Mouse (Mus musculus): ENCODE data around the gene Tex29. TPM values are rescaled to one million over a fixed set of nuclear protein-coding genes. Genes with fewer than 3 reads are reported as not detected.

The Tex29 gene
- polyA plus RNA-seq, 1 experiment: not detected

DNA sequence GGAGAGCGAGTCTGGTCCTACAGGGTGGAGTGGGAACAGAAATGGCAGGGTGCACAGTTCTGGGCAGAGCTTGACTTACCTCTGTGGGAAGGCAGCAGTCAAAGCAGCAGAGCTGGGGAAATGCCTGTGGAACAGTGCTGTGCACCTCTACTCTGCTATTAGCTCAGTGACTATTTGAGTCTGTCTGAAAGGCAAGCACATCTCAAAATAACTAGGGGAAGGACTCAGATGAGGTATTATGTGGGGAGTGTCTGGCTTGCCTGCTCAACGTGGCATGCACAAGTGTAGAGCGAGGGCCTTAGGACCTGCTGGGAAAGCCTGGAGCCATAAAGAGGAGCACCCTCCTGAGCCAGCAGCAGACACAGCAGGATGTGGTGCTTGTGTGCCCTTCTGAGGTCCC lies 32.9 kb upstream of the Tex29 start:
- H3ac ChIP-seq (ENCODE audit: control insufficient read depth, insufficient read length): no peak overlapping the region
- peaks cover 25% of the 10 kb centered on the region for H3K36me3 ChIP-seq (ENCODE audit: control insufficient read depth, insufficient read depth)
- no peak for TF ChIP-seq MYOD1 (IDR thresholded peaks at IDR 0.05; ENCODE audit: control insufficient read depth in 1 of 3, insufficient read length in 2 of 3, low read depth in 2 of 3)
- TF ChIP-seq MAX (IDR thresholded peaks at IDR 0.05; ENCODE audit: low read depth): no peak
- TF ChIP-seq CEBPB (IDR thresholded peaks at IDR 0.05; ENCODE audit: insufficient read depth, poor library complexity, severe bottlenecking): no peak
- no peak for TF ChIP-seq POLR2AphosphoS2 (IDR thresholded peaks at IDR 0.05; ENCODE audit: insufficient read length, low read depth)
- no peak for TF ChIP-seq SRF (IDR thresholded peaks at IDR 0.05; ENCODE audit: control insufficient read depth, insufficient read length, low read depth)
- no peak for TF ChIP-seq TCF3 (IDR thresholded peaks at IDR 0.05; ENCODE audit: insufficient read length, low read depth)
- no peak for TF ChIP-seq USF1 (IDR thresholded peaks at IDR 0.05; ENCODE audit: low read depth)
- TF ChIP-seq POLR2A (IDR thresholded peaks at IDR 0.05; ENCODE audit: insufficient read length, low read depth): no peak
- no peak for TF ChIP-seq MYOG (IDR thresholded peaks at IDR 0.05; ENCODE audit: control insufficient read depth in 1 of 3, insufficient read depth in 1 of 3, insufficient read length in 2 of 3, low read depth in 2 of 3)
- no peak for TF ChIP-seq REST (IDR thresholded peaks at IDR 0.05; ENCODE audit: insufficient read depth, insufficient read length)
- no peak for TF ChIP-seq TCF12 (IDR thresholded peaks at IDR 0.05; ENCODE audit: insufficient read depth, poor library complexity, severe bottlenecking)
- no peak for TF ChIP-seq E2F4 (IDR thresholded peaks at IDR 0.05; ENCODE audit: insufficient read depth)
- no peak overlapping the region for H3K4me2 ChIP-seq (ENCODE audit: low read depth)
- no peaks in the 10 kb centered on the region for H3K27me3 ChIP-seq (ENCODE audit: control insufficient read depth, insufficient read depth, insufficient read length)
- H3K79me2 ChIP-seq (ENCODE audit: control insufficient read depth, insufficient read depth): no peaks in the 10 kb centered on the region
- H3K4me3 ChIP-seq: no peak overlapping the region

DNA sequence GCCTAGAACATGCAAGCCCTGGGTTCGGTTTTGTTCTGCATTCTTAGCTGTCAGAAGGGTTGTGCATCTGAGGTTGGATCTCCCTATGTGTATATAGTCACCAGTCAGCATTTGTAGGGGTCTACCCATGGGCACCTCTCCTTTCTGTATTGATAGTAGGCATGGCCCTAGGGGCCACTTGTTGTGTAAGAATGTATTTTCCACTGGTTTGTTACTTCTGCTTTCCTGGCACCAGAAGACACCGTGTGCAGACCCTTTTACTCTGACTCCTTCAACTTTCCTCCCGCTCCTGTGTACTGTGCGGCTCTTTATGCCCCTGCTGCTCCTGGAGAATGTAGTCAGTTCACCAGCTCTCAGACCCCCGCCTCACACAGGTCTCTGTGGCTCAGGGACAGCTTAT lies 32.2 kb upstream of the Tex29 start:
- Histone ChIP-seq H3K4me3 (no peak overlapping the region), H3ac (ENCODE audit: control insufficient read depth, insufficient read length) (no peak overlapping the region), H3K79me2 (ENCODE audit: control insufficient read depth, insufficient read depth) (no peaks in the 10 kb centered on the region), H3K4me2 (ENCODE audit: low read depth) (no peak overlapping the region), H3K27me3 (ENCODE audit: control insufficient read depth, insufficient read depth, insufficient read length) (no peaks in the 10 kb centered on the region), H3K36me3 (ENCODE audit: control insufficient read depth, insufficient read depth) (peaks cover 30% of the 10 kb centered on the region)
- TF ChIP-seq TCF3 (IDR thresholded peaks at IDR 0.05; ENCODE audit: insufficient read length, low read depth) (no peak), SRF (IDR thresholded peaks at IDR 0.05; ENCODE audit: control insufficient read depth, insufficient read length, low read depth) (no peak), MAX (IDR thresholded peaks at IDR 0.05; ENCODE audit: low read depth) (no peak), MYOG (IDR thresholded peaks at IDR 0.05; ENCODE audit: control insufficient read depth in 1 of 3, insufficient read depth in 1 of 3, insufficient read length in 2 of 3, low read depth in 2 of 3) (no peak), MYOD1 (IDR thresholded peaks at IDR 0.05; ENCODE audit: control insufficient read depth in 1 of 3, insufficient read length in 2 of 3, low read depth in 2 of 3) (no peak), TCF12 (IDR thresholded peaks at IDR 0.05; ENCODE audit: insufficient read depth, poor library complexity, severe bottlenecking) (no peak), REST (IDR thresholded peaks at IDR 0.05; ENCODE audit: insufficient read depth, insufficient read length) (no peak), USF1 (IDR thresholded peaks at IDR 0.05; ENCODE audit: low read depth) (no peak), POLR2AphosphoS2 (IDR thresholded peaks at IDR 0.05; ENCODE audit: insufficient read length, low read depth) (no peak), POLR2A (IDR thresholded peaks at IDR 0.05; ENCODE audit: insufficient read length, low read depth) (no peak), CEBPB (IDR thresholded peaks at IDR 0.05; ENCODE audit: insufficient read depth, poor library complexity, severe bottlenecking) (no peak), E2F4 (IDR thresholded peaks at IDR 0.05; ENCODE audit: insufficient read depth) (no peak)

DNA sequence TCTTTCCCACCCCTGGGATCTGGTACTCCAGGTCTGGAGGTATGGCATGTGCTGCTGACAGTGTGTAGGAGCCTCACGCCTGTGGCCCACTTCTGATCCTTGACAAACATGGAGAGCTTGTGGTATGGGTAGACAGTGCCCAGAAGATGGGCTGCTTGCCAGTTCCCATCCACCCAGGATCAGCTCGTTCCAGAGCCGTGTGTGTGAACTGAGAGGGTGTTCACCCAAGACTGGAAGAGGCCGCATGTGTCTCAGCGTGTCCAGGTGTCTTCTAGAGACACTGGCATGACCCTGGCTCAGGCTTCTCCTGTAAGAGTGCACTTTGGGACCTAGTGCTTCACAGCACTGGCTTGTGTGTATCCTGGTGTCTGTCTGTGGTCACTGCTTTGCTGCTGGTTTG lies 29.8 kb upstream of the Tex29 start:
- no peak for TF ChIP-seq POLR2AphosphoS2 (IDR thresholded peaks at IDR 0.05; ENCODE audit: insufficient read length, low read depth)
- no peak for TF ChIP-seq MYOD1 (IDR thresholded peaks at IDR 0.05; ENCODE audit: control insufficient read depth in 1 of 3, insufficient read length in 2 of 3, low read depth in 2 of 3)
- no peak for TF ChIP-seq SRF (IDR thresholded peaks at IDR 0.05; ENCODE audit: control insufficient read depth, insufficient read length, low read depth)
- TF ChIP-seq MYOG (IDR thresholded peaks at IDR 0.05; ENCODE audit: control insufficient read depth in 1 of 3, insufficient read depth in 1 of 3, insufficient read length in 2 of 3, low read depth in 2 of 3): no peak
- no peak for TF ChIP-seq E2F4 (IDR thresholded peaks at IDR 0.05; ENCODE audit: insufficient read depth)
- no peak for TF ChIP-seq REST (IDR thresholded peaks at IDR 0.05; ENCODE audit: insufficient read depth, insufficient read length)
- TF ChIP-seq POLR2A (IDR thresholded peaks at IDR 0.05; ENCODE audit: insufficient read length, low read depth): no peak
- no peak for TF ChIP-seq USF1 (IDR thresholded peaks at IDR 0.05; ENCODE audit: low read depth)
- no peak for TF ChIP-seq CEBPB (IDR thresholded peaks at IDR 0.05; ENCODE audit: insufficient read depth, poor library complexity, severe bottlenecking)
- H3ac ChIP-seq (ENCODE audit: control insufficient read depth, insufficient read length): no peak overlapping the region
- peaks cover 30% of the 10 kb centered on the region for H3K36me3 ChIP-seq (ENCODE audit: control insufficient read depth, insufficient read depth)
- no peak overlapping the region for H3K4me2 ChIP-seq (ENCODE audit: low read depth)
- no peak overlapping the region for H3K4me3 ChIP-seq
- no peaks in the 10 kb centered on the region for H3K27me3 ChIP-seq (ENCODE audit: control insufficient read depth, insufficient read depth, insufficient read length)
- H3K79me2 ChIP-seq (ENCODE audit: control insufficient read depth, insufficient read depth): no peaks in the 10 kb centered on the region

DNA sequence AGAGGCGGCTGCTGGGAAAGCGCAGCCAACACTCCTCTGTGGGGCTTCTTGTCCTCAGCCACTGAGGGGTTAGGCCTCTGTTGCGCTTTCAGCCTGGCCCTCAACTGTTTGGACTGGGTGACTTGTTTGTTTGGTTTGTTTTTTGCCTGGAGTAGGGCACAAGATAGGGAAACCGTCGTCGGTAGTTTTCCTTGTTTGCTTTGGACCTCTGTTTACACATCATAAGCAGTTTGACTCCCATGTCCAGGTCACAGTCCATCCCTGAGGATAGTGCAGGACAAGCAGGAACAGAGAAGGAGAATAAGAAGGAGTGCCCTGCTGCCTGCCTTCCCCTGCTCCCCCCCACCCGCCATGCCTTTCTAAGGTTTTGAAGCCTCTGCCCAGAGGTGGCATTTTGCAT lies 26.5 kb upstream of the Tex29 start:
- no peak overlapping the region for H3ac ChIP-seq (ENCODE audit: control insufficient read depth, insufficient read length)
- TF ChIP-seq TCF12 (IDR thresholded peaks at IDR 0.05; ENCODE audit: insufficient read depth, poor library complexity, severe bottlenecking) (no peak), TCF3 (IDR thresholded peaks at IDR 0.05; ENCODE audit: insufficient read length, low read depth) (no peak), USF1 (IDR thresholded peaks at IDR 0.05; ENCODE audit: low read depth) (no peak), REST (IDR thresholded peaks at IDR 0.05; ENCODE audit: insufficient read depth, insufficient read length) (no peak), MYOG (IDR thresholded peaks at IDR 0.05; ENCODE audit: control insufficient read depth in 1 of 3, insufficient read depth in 1 of 3, insufficient read length in 2 of 3, low read depth in 2 of 3) (no peak), MAX (IDR thresholded peaks at IDR 0.05; ENCODE audit: low read depth) (no peak), POLR2AphosphoS2 (IDR thresholded peaks at IDR 0.05; ENCODE audit: insufficient read length, low read depth) (no peak), CEBPB (IDR thresholded peaks at IDR 0.05; ENCODE audit: insufficient read depth, poor library complexity, severe bottlenecking) (no peak), POLR2A (IDR thresholded peaks at IDR 0.05; ENCODE audit: insufficient read length, low read depth) (no peak), MYOD1 (IDR thresholded peaks at IDR 0.05; ENCODE audit: control insufficient read depth in 1 of 3, insufficient read length in 2 of 3, low read depth in 2 of 3) (no peak), E2F4 (IDR thresholded peaks at IDR 0.05; ENCODE audit: insufficient read depth) (no peak), SRF (IDR thresholded peaks at IDR 0.05; ENCODE audit: control insufficient read depth, insufficient read length, low read depth) (no peak)
- no peak overlapping the region for H3K4me2 ChIP-seq (ENCODE audit: low read depth)
- no peaks in the 10 kb centered on the region for H3K79me2 ChIP-seq (ENCODE audit: control insufficient read depth, insufficient read depth)
- H3K4me3 ChIP-seq: no peak overlapping the region
- H3K36me3 ChIP-seq (ENCODE audit: control insufficient read depth, insufficient read depth): peaks cover 27% of the 10 kb centered on the region
- no peaks in the 10 kb centered on the region for H3K27me3 ChIP-seq (ENCODE audit: control insufficient read depth, insufficient read depth, insufficient read length)
